Mouse (Mus musculus) mature B cell (primary cell): Measurements from ENCODE around the gene Zfp551.

ENCODE experiments used
- in situ Hi-C: fragments of 300-500 bp; cut with MboI; formaldehyde crosslinking; loops from 2 replicates; pipeline ENCODE4 v1.14.3; 2019

The Zfp551 gene

DNA sequence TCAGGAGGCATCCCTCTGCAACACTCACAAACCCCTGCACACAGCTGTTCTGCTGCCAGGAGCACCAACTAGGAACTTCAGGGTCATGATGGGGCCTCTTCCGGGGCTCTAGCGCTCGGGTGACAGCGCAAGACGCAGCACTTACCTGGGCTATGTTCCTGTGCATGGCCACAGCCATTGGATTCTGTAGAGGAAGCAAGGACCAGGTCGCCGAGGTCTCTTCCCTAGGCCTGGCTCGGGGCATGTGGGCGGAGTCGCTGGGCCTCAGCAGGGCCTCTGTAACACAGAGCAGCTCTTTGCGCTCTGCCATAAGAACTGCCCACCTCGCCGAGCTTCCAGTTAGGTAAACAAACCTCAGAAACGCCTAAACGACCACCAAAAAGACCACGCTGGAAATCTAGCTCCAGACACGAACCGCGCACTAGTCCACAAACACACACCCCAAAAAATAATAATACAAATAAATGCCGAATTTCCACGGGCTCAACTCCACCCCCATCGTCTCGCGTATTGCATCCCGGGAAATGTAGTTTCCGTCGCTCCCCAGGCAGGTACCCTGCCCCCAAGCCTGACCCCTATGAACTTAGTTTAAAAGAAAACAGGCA lies at the start of gene Zfp551:
Gene Zfp551 (minus strand): TSS at position 507 of the 605 bp plus-strand sequence.
- in situ Hi-C loops: no loop called here

- in situ Hi-C loops: no loop called here
Measured at GRCm38 (mm10) chr7:12422855-12423254, 304 bp upstream of the Zfp551 start.

GRCm38 (mm10) chr7:12421741-12422140 lies 810 bp downstream of the Zfp551 start:
- in situ Hi-C loops: no loop called here

- in situ Hi-C loops: no loop called here
Measured at GRCm38 (mm10) chr7:12369173-12369572, 53.4 kb downstream of the Zfp551 start, which contains the start of gene Vmn1r84. Gene Vmn1r84 (minus strand): TSS chr7:12369273.
